Mouse (Mus musculus): Measurements from ENCODE around the gene Armh3.

- TF ChIP-seq POLR2A (IDR thresholded peaks at IDR 0.05; ENCODE audit: extremely low read depth, insufficient read depth, low read length) (no peak), CTCF (IDR thresholded peaks at IDR 0.05; ENCODE audit: extremely low read depth, insufficient read depth, low read length) (no peak)
Observed at GRCm38 (mm10) chr19:46005680-46006079, 7.4 kb upstream of the Armh3 start.

Data from cortical plate, adult 2 months (tissue).